Mouse (Mus musculus) T-helper 17 cell (primary cell): ENCODE results near the gene Heatr6.

ENCODE experiments used
- in situ Hi-C, 2 experiments: fragments of 300-600 bp; cut with MboI, MseI; formaldehyde crosslinking; loops; 1 replicate in 1 of 2; 2 replicates in 1 of 2; pipeline ENCODE4 v1.15.1; 2025; ENCODE audit warnings: high pct_unique_total_duplicates in 2 of 2

The Heatr6 gene

DNA sequence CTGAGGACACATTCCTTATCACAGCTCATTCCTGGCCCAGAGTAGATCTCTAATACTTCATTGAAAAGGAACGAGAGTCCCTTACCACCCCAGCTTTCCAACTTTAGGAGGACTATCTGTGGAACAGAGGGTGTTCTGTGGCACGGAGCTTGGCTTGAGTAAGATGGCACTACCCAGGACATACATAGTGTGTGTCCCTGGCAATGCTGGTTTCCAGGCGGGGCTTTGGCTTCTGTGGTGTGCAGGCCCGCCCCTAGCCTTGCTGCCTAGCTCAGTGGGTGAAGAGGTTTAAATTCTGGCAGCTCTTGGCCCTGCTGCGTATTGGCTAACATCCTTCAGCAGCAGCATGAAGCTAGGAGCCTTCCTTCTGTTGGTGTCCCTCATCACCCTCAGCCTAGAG is 6.8 kb upstream of the Heatr6 start, which contains the start of gene Wfdc21:
Gene Wfdc21, plus strand, starts transcription at position 260 of the 400 bp plus-strand sequence.
- in situ Hi-C loops = loop anchor here in 1 of 2 experiments (10.0 kb wide), 1 partner anchor 182 kb away; no protein-coding TSS in a partner anchor

DNA sequence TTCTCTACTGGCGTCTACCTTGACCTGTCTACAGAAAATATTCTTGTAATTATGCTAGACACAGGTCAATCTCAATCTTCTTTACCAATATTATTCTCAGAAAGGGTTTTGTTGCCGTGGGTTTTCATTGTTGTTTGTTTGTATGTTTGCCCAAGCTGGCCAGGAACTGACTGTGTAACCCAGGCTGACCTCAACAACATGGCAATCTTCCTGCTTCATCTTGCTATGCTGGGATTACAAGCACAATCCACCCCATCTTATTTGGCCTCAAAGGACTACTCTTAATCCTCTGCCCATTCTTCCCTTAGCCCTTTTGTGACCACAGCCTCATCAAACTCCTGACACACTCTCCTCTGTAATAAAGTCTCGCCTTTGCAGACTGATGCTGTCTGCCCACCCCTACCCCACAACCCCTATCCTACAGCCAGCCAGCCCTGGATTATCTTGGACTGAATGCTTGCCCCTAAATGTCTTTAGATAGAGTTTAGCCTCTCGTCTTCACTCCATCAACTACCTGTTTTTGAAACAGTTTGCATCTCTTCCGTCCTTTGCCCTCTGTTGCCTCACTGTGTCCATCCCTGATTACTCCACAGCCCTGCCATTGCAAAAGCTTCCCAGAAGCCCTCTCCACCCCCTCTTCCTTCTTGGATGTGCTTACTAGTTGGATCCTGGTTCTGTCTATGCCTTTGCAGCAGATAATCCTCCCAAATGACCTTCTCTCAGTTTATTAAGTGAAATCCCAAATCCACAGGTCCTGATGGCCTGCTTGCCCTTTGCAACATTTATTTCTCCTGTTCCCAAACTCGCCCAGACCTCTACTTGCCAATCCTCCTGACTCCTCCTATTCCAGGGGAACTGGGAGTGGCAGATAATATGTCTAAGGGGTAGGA is 5.9 kb upstream of the Heatr6 start:
- in situ Hi-C loops = loop anchor here in 1 of 2 experiments (10.0 kb wide), 1 partner anchor 183 kb away; no protein-coding TSS in a partner anchor

DNA sequence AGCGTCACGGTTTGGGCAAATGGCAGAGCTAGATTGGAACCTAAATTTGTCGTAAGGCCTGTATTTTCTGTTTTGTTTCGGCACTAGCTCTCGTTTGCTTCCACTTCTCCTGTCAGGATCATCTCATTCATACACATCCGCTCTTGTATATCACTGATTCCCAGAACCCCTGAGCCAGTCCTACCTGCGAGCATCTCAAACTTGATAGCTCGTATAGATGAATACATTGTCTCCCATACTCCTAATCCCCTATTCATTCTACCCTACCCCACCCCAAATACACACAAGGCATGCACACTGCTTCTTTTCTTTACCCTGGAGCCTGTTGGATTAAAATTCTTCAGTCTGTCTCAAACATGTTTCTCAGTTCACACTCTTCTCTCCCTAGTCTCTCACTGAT is 731 bp downstream of the Heatr6 start:
- in situ Hi-C loops = no loop called here

DNA sequence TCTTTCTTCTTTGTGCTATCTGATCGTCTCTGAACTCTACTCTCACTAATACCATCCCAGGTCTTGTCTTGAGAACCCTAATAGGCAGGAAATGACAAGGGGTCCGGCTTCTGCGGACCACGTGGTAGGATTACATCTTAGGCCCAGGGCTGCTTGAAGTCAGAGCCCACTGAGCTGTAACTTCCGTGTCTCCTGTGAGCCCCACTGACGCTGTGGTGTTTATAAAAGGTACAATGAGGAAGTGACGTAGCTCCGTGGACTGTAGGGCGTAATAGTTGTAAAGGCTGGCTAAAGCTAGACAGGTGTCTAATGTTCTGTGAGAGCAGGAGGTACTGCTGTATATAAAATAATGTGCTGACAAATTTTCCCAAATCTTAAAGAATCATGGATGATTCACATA is 13.8 kb downstream of the Heatr6 start:
- in situ Hi-C loops = no loop called here

DNA sequence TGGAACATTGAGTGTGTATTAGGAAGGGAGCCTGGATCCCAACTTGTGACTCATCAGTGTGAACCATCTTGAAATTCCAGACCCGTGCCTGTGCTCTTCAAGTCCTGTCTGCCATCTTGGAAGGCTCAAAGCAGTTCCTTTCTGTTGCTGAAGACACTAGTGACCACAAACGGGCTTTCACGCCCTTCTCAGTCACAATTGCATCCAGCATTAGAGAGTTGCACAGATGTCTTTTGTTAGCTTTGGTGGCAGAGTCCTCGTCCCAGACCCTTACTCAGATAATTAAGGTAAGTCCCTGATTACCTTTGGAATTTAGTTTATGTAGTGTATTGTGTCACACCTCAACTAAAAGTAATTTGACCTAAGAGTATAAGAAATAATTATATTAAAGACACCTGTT is 15.5 kb downstream of the Heatr6 start:
- in situ Hi-C loops = no loop called here

DNA sequence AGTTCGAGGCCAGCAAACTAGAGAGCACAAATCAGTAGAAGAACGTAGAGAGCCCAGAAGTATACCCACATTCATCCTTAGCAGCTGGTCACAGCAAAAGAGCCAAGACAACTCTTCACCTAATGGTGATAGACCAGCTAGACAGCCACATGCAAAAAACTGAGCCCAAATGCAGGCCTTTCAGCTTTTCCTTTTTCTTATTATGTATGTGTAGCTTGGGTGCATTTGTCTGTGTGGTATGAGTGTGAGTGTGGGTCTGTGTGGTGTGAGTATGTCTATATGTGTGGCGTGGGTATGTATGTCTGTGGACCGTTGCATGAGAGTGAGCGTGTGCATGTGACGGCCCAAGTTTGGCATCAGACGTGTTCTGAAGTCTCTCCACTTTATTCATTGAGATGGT is 17.5 kb downstream of the Heatr6 start:
- in situ Hi-C loops = no loop called here

DNA sequence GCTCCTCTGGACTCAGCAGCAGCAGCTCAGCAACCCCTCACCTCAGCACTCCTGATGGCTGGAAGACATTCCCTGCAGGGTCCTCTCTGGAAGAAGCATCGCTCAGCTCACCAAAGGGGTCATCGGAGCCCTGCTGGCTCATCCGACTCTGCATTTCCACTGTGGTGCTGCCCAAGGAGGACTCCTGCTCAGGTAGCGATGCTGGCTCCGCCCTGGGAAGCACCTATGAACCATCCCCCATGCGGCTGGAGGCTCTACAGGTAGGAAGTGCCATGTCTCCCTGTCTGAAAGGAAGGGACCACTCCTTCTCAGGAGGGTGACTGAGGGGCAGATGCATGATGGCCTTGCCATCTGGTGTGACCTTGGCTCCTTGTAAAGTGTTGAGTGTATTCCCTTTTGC is 18.8 kb downstream of the Heatr6 start:
- in situ Hi-C loops = no loop called here

DNA sequence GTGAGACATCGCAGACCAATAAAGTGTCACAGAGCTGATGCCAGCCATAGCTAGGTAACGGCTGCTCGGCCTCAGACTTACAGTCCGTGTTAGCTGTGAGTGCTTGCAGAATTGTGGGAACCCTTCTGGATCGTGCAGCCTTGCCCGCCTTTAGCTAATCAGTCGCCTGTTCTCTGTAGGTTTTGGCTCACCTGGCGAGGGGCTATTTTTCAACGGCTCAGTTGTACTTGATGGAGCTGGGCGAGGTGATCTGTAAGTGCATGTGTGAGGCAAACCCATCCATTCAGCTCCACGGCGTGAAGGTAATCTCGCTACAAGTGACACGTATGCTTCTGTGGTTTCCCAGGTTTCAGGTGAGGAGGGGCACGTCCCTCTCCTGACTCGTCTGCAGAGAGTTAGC is 20.2 kb downstream of the Heatr6 start:
- in situ Hi-C loops = no loop called here

DNA sequence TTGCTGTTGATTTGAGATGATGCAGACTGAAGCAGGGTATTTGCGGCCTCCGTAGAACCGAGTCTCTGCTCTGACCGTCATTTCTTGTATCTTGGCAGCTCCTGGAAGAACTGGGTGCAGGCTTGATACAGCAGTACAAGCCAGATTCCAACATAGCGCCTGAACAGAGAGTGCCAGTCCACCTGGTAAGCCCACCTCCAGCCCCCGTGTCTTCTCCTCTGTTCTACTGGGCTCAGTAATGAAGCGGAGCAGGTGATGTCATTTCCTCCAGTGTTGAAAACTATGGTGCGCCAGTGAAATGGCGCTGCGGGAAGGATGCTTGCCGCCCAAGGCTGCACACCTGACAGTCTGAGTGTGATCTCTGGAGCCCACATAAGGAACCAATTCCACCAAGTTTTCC is 20.8 kb downstream of the Heatr6 start:
- in situ Hi-C loops = no loop called here

DNA sequence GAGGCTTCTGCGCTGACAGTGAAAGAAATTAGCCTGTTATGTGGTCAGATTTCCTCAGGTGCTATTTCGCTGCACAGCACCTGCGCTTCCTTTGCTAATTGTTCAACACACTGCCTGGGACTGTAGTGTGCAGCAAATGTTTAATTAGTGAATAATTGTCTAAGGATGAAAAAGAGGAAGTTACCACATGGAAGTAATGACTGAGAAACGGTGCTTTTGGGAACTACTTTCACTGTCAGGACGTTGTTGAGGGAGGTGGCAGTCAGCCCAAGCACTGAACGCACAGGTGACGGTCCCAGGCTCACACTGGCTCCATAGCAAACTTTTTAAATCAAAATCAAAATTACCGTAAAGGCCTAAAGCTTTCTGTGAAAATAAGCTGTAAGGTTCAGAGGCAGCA is 23.3 kb downstream of the Heatr6 start:
- in situ Hi-C loops = no loop called here

DNA sequence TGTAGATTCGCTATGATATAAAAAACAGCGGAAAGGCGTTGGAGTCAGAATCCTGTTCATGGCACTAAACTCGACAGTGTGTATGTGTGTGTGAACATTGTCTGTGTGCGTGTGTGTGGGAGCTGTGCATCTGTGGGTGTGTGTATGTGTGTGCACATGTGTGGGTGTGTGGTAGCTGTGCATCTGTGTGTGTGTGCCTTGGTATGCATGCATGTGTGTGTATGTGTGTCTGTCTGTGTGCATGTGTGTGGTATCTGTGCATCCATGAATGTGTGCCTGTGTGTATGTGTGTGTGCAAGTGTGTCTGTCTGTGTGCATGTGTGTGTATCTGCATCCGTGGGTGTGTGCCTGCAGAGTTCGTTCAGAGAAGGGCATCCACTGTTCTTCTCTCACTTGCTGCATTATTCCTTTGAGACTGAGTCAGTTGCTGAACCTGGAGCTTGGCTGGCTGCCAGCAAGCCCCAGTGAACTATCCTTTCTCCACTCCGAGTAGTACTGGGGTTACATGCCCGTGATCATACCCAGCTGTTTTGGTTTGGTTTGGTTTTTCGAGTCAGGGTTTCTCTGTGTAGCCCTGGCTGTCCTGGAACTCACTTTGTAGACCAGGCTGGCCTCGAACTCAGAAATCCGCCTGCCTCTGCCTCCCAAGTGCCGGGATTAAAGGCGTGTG is 30.6 kb downstream of the Heatr6 start:
- in situ Hi-C loops = no loop called here

DNA sequence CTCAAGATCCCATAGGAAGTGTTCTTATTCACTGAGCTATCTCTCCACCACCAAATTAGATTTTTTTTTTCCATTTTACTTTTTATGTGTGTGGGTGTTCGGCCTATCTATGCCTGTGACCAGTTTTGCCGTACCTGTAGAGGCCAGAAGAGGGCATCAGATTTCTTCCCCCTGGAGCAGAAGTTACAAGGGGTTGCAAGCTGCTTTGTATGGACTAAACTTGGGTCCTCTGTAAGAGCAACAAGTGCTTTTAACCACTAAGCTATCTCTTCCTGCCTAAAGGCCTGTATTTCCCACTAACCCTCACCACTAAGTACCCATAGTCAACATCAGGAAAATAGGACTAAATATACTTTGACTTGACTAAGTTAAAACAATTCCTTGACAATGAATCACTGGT is 31.2 kb downstream of the Heatr6 start:
- in situ Hi-C loops = no loop called here

DNA sequence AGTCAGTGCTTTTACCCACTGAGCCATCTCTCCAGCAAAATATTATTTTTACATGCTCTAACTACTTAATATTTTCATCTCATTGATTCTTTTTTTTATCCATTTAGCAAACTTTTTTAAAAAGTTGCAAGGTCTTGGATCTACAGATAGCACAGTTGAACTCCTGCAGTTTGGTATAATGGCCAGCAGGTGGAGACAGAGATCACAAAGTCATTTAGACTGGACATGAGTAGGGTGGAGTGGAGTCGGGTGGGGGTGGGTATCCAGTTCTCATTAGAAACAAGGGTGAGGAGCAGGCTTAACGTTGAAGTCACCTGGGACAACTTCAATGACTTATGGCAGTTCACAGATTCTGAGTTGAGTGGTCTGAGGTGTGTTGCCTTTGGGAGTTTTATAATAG is 31.9 kb downstream of the Heatr6 start:
- in situ Hi-C loops = no loop called here

DNA sequence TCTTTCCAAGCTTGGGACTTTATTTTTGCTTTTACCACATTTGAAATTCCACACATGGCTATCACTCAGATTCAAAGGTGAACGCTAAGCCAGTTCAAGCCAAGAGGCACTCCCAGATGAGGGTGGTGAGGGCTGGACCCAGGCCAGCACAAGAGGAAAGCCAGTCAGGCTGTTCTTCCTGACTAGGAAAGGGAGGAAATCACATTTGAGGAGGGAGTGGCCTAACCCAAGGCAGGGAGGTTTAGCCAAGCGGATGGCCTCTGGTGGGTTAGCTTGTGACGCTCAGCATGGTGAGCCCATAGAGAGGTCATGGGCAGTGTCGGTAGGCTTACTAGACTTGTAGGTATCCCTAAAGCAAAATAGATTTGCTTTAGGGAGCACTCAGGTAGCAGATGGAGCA is 33.3 kb downstream of the Heatr6 start:
- in situ Hi-C loops = no loop called here

DNA sequence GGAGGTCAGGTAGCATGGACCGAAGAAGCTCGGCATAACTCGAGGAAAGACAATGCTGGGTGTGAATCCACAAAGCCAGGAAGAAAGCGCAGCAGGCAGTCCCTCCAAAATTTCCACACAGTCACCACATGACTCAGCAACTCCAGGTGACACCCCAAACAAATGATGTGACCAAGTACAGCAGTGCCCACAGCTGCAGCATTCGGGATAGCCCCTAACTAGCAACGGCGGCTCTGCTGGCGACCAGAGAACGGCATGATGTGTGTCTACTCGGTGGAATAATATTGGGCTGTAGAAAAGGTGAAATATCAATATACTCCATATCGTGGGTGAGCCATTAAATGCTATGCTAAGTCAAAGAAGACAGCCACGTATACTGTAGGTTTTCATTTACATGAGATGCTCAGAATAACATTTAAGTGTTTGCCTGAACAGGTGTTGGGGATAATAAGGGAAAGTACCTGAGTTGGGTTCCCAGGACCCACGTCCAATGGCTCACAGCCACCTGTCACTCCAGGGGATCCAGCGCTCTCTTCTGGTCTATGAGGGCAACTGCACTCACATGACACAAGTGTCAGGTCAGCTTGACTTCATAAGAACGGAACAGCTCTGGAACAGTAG is 34.0 kb downstream of the Heatr6 start:
- in situ Hi-C loops = no loop called here

DNA sequence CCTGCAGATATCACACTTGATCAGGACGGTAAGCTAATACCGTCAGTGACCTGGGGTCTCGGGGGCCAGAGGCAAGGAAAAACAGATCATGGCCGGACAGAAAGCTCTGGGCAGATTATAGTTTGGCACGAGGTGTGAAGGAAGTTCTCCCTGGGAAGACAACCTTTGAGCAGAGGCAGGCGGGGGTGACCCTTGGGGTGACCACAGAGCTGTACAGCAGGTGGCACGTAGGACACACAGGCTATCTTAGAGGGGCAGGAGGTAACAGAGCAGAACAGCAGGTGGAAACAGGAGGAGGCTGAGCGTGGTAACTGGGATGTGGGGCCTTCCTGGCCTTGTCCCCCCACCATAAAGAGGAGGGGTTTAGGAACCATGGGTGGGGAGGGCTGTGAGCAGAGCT is 34.8 kb downstream of the Heatr6 start:
- in situ Hi-C loops = no loop called here

DNA sequence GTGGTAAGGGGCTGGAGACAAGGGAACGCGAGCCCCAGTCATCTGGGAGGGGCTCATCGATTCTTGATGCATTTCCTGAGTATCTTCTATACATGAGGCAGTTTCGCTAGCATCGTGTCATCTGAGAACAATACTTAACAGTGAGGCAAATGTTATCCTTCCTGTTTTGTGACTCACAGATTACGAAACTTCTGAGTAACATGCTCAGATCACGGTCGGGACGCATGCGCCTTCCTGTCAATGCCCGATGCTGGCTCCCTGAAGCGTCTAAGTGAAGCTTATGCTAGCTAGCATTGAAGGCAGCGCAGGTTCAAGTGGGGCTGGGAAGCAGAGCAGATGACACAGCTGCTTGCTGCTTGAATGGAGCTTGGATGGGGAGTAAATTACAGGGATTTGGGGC is 35.8 kb downstream of the Heatr6 start:
- in situ Hi-C loops = no loop called here

DNA sequence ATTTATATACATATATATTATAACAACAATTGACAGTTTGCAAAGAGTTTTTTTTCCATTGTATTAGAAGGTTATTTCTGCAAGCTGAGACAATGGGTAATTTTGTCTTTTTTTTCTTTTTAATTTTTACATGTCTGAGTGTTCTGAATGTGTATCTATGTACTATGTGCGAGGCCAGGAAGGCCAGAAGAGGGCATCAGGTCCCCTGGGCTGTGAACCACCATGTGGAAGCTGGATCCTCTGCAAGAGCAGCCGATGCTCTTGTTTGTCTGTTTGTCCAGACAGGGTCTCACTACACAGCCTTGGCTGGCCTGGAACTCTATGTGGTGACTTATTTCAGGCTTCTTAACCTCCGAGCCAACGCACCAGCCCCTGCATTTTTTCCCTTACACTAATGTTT is 37.6 kb downstream of the Heatr6 start:
- in situ Hi-C loops = no loop called here

DNA sequence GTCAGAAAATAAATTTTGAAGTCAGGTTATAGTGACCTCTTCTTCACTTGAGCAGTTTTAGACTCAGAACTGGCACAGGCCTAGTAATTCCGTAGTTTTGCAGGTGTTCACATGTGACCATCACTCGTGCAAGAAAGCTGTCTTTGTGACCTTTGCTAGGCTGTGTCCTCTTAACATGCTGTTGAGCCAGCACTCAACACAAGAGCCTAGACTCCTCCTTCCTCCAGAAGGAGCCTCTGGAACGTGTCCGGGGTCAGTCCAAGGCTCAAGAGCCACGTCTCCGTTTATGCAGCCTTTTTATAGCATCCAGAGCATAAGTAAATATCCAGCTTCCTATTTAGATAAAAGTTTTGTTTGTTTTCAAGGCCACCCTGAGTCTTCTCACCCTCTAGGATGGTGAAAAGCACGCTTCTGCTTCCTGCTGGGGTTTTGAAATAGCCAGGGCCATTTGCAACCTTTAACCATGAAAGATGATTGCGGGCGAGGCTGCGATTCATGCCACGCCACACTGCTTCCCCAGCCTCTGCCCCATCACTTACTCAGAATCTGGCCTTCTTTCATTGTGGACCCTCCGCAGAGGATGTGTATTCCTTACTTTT is 38.9 kb downstream of the Heatr6 start:
- in situ Hi-C loops = no loop called here

DNA sequence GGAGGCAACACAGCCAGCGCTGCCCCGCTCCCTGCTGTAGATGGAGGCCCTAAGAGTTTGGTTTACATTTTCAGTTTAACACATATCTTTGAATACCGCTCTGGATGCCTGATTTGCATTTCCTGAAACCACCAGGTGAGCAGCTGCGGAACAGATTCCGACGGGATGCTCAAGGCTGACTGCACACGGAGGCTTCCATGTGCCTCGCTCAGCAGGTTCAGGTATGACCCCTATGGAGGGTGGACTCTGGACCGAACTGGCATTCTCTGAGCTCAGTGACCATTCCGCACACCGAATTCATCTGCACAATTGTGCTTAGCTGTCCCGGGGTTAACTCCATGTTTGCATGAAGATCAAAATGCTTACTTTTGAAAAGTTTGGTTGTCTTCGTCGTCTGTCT is 39.8 kb downstream of the Heatr6 start:
- in situ Hi-C loops = no loop called here

DNA sequence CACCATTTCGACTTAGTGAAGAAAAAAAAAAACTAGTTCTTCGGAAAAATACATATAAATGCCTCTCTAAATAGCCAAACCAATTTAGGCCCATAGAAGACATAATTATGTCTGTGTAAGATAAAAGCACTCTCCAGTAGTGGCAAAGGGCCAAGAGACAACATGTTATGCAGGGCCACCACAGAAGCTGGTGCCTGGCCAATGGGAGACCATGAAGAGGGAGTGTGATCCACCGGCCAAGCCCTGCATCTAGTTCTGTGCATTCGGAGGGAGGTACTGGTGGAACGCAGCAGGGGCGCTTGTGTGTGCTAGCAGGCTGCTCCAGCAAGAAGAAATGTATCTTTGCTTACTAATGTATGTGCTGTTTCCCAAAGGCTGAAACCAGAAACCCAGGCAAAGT is 42.6 kb downstream of the Heatr6 start:
- in situ Hi-C loops = no loop called here

DNA sequence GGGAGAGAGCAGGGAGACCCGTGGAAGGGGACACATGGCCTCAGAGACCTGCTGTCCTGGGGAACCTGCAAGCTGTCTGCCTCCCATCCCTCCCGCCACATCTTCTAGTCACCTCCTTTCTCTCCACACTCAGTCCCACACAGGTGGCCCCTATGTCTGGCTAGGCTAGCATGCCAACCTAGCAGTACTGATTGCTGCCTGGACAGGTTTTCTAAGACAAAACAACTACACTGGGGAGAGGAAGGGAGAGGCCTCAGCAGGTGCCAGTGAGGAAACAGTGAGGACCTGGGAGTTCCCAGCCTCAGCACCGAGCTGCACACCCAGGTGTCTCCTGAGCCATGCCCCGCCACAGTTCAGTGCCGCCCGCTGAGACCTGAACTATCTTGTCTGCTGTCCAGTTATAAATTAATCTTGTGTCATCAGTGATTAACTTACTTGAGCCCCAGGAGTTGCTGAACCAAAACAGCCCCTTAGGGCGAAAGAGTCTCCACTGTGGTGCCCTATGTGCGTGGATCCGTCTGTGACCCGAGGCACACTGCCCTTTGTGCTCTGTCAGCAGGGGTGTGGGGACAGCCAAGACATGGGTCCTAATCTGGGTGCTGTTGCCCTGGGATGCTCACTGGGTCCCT is 43.6 kb downstream of the Heatr6 start:
- in situ Hi-C loops = no loop called here
